Mouse (Mus musculus): ENCODE data around the gene Galnt14.

GRCm38 (mm10) chr17:73703571-73703970, 6.7 kb downstream of the Galnt14 start:
- TF ChIP-seq POLR2A (IDR thresholded peaks at IDR 0.05; ENCODE audit: extremely low read depth, insufficient read depth, low read length) (no peak), CTCF (IDR thresholded peaks at IDR 0.05; ENCODE audit: extremely low read depth, insufficient read depth, low read length) (no peak)

All from cortical plate, adult 2 months (tissue).